Mouse (Mus musculus) bone marrow, adult 2 months (tissue): ENCODE measurements around the gene Prpf38b. TPM values are rescaled to one million over a fixed set of nuclear protein-coding genes. Genes with fewer than 3 reads are reported as not detected.

Experiments
- H3K27ac ChIP-seq: fragments of 200-500 bp; 2 replicates; pipeline ENCODE4 v1.5.1; 2012; ENCODE audit warnings: low read depth, mild to moderate bottlenecking, control low read depth, inconsistent platforms, low read length; ENCODE audit not compliant: control insufficient read depth, poor library complexity, insufficient read depth
- H3K4me1 ChIP-seq: fragments of 200-500 bp; 2 replicates; pipeline ENCODE4 v1.6.1; 2011; ENCODE audit warnings: low read length; ENCODE audit not compliant: control insufficient read depth, insufficient read depth
- H3K4me3 ChIP-seq: fragments of 200-500 bp; replicated peaks from 2 replicates; pipeline ENCODE3; 2011; ENCODE audit warnings: mild to moderate bottlenecking, low read depth, low read length, control low read depth; ENCODE audit not compliant: control insufficient read depth
- CTCF ChIP-seq: fragments of 200-500 bp; IDR thresholded peaks from 2 replicates; pipeline ENCODE4 v1.5.1; 2011; ENCODE audit warnings: low read length, control low read depth; ENCODE audit not compliant: control insufficient read depth, insufficient read depth
- POLR2A ChIP-seq: fragments of 200-500 bp; IDR thresholded peaks from 2 replicates; pipeline ENCODE4 v1.6.1; 2011; ENCODE audit warnings: low read depth, mild to moderate bottlenecking, control low read depth, low read length, borderline replicate concordance; ENCODE audit not compliant: control insufficient read depth
- WGBS: fragments of 180-500 bp; shearing (Covaris S2); methylation state at CpG from one replicate; pipeline ENCODE4 v1.1.7; 2018; 5-methylcytosine and 5-hydroxymethylcytosine counted together
- polyA plus RNA-seq: library from polyadenylated mRNA; stranded (reverse); fragments of >200 nt; gene quantifications from 2 replicates; pipeline ENCODE4 v1.2.4, GENCODE M21; 2011; ENCODE audit warnings: low replicate concordance; ENCODE audit not compliant: missing spikeins, insufficient read depth, insufficient read length

The Prpf38b gene
- polyA plus RNA-seq, 1 experiment: 184 TPM

GRCm38 (mm10) chr3:108915999-108916398, 4.5 kb upstream of the Prpf38b start:
- Histone ChIP-seq H3K4me3 (no peak overlapping the region), H3K27ac (no peak overlapping the region), H3K4me1 (peaks cover 2% of the 10 kb centered on the region)
- 87% methylated on average over 1 of the region's 1 CpGs for WGBS
- TF ChIP-seq CTCF: no peak
- TF ChIP-seq POLR2A: no peak

- WGBS: under 1% methylated on average over 44 of the region's 44 CpGs
- peak overlapping the region; percentile 98 for H3K27ac ChIP-seq
- TF ChIP-seq POLR2A (no peak), CTCF (peak; percentile 63)
- peak overlapping the region; percentile 75 for H3K4me3 ChIP-seq
- peaks cover 2% of the 10 kb centered on the region for H3K4me1 ChIP-seq
Measured at GRCm38 (mm10) chr3:108911081-108911547, 413 bp downstream of the Prpf38b start.

GRCm38 (mm10) chr3:108910303-108911080, 1.0 kb downstream of the Prpf38b start:
- WGBS: under 1% methylated on average over 32 of the region's 32 CpGs
- H3K4me3 ChIP-seq: peak overlapping the region; percentile 75
- no peak for TF ChIP-seq CTCF
- no peak for TF ChIP-seq POLR2A
- H3K4me1 ChIP-seq: peaks cover 2% of the 10 kb centered on the region
- H3K27ac ChIP-seq: peak overlapping the region; percentile 98

- TF ChIP-seq POLR2A (no peak), CTCF (no peak)
- Histone ChIP-seq H3K4me1 (no peaks in the 10 kb centered on the region; the same call in 1 of the 2 replicates), H3K27ac (no peak overlapping the region), H3K4me3 (no peak overlapping the region)
- 83% methylated on average over 6 of the region's 6 CpGs for WGBS
Measured at GRCm38 (mm10) chr3:108902934-108903333, 8.6 kb downstream of the Prpf38b start.

GRCm38 (mm10) chr3:108902038-108902437, 9.5 kb downstream of the Prpf38b start:
- Histone ChIP-seq H3K27ac (no peak overlapping the region), H3K4me1 (no peaks in the 10 kb centered on the region; the same call in 1 of the 2 replicates), H3K4me3 (no peak overlapping the region)
- TF ChIP-seq CTCF: no peak
- no peak for TF ChIP-seq POLR2A
- 17% methylated on average over 2 of the region's 2 CpGs for WGBS

GRCm38 (mm10) chr3:108900681-108901080, 10.8 kb downstream of the Prpf38b start:
- H3K4me1 ChIP-seq: no peaks in the 10 kb centered on the region; the same call in 1 of the 2 replicates
- H3K27ac ChIP-seq: 0 out of 2 replicates have a peak overlapping the region, but pooled peaks have one; percentile 15
- 79% methylated on average over 5 of the region's 5 CpGs for WGBS
- no peak overlapping the region for H3K4me3 ChIP-seq
- TF ChIP-seq POLR2A (no peak), CTCF (no peak)

- WGBS: 19% methylated on average over 3 of the region's 3 CpGs
- Histone ChIP-seq H3K4me1 (no peaks in the 10 kb centered on the region; the same call in 1 of the 2 replicates), H3K27ac (0 out of 2 replicates have a peak overlapping the region, but pooled peaks have one; percentile 9), H3K4me3 (no peak overlapping the region)
- TF ChIP-seq CTCF: no peak
- TF ChIP-seq POLR2A: no peak
Measured at GRCm38 (mm10) chr3:108900147-108900546, 11.4 kb downstream of the Prpf38b start.

GRCm38 (mm10) chr3:108898640-108899039, 12.9 kb downstream of the Prpf38b start:
- H3K27ac ChIP-seq: no peak overlapping the region
- WGBS: 92% methylated on average over 4 of the region's 4 CpGs

More at GRCm38 (mm10) chr3:108898640-108899039, 12.9 kb downstream of the Prpf38b start:
- TF ChIP-seq CTCF: no peak
- TF ChIP-seq POLR2A: no peak
- Histone ChIP-seq H3K4me3 (no peak overlapping the region), H3K4me1 (no peaks in the 10 kb centered on the region; the same call in 1 of the 2 replicates)
